Mouse (Mus musculus): ENCODE measurements at regions not wholly inside any gene's neighbourhood (a gene's known extent, or its start where the extent isn't known, plus 50 kb on each side); places are given as distances from the start of the nearest gene placed in this dataset.

- Histone ChIP-seq H3K4me1 (ENCODE audit: insufficient read depth, low read length) (no peaks in the 10 kb centered on the region), H3K36me3 (ENCODE audit: insufficient read depth, low read length) (no peaks in the 10 kb centered on the region), H3K9ac (replicated peaks; ENCODE audit: low read length, poor library complexity, severe bottlenecking) (no peak overlapping the region), H3K9me3 (ENCODE audit: low read length) (no peaks in the 10 kb centered on the region), H3K27me3 (ENCODE audit: insufficient read depth, low read length) (no peaks in the 10 kb centered on the region), H3K27ac (ENCODE audit: low read depth, low read length) (no peak overlapping the region), H3K4me2 (ENCODE audit: low read depth, low read length, poor library complexity, severe bottlenecking) (no peak overlapping the region), H3K4me3 (ENCODE audit: low read depth, low read length) (no peak overlapping the region)
- WGBS = 47% methylated on average over 11 of the region's 11 CpGs
- DNase-seq (ENCODE audit: low spot score) (peak; percentile 75), ATAC-seq (ENCODE audit: low FRiP score) (peak; percentile 62; the same call in 1 of the 2 replicates)
- no peak for TF ChIP-seq CTCF (IDR thresholded peaks at IDR 0.05)
Measured at GRCm38 (mm10) chr14:118318524-118318923, 51.8 kb downstream of the Gm9376 start.

- Histone ChIP-seq H3K4me2 (ENCODE audit: low read depth, low read length, poor library complexity, severe bottlenecking) (no peak overlapping the region), H3K9me3 (ENCODE audit: low read length) (no peaks in the 10 kb centered on the region), H3K27me3 (ENCODE audit: insufficient read depth, low read length) (no peaks in the 10 kb centered on the region), H3K36me3 (ENCODE audit: insufficient read depth, low read length) (no peaks in the 10 kb centered on the region), H3K9ac (replicated peaks; ENCODE audit: low read length, poor library complexity, severe bottlenecking) (no peak overlapping the region), H3K27ac (ENCODE audit: low read depth, low read length) (no peak overlapping the region), H3K4me3 (ENCODE audit: low read depth, low read length) (no peak overlapping the region), H3K4me1 (ENCODE audit: insufficient read depth, low read length) (no peaks in the 10 kb centered on the region)
- 64% methylated on average over 4 of the region's 4 CpGs for WGBS
- ATAC-seq (ENCODE audit: low FRiP score) (no peak), DNase-seq (ENCODE audit: low spot score) (no peak)
- TF ChIP-seq CTCF (IDR thresholded peaks at IDR 0.05) = no peak
Measured at GRCm38 (mm10) chr14:118320101-118320500, 53.3 kb downstream of the Gm9376 start.

GRCm38 (mm10) chr14:118321083-118321482 is 54.3 kb downstream of the Gm9376 start:
- Histone ChIP-seq H3K27me3 (ENCODE audit: insufficient read depth, low read length) (no peaks in the 10 kb centered on the region), H3K4me1 (ENCODE audit: insufficient read depth, low read length) (no peaks in the 10 kb centered on the region), H3K27ac (ENCODE audit: low read depth, low read length) (no peak overlapping the region), H3K36me3 (ENCODE audit: insufficient read depth, low read length) (no peaks in the 10 kb centered on the region), H3K9me3 (ENCODE audit: low read length) (no peaks in the 10 kb centered on the region), H3K4me3 (ENCODE audit: low read depth, low read length) (no peak overlapping the region), H3K4me2 (ENCODE audit: low read depth, low read length, poor library complexity, severe bottlenecking) (no peak overlapping the region), H3K9ac (replicated peaks; ENCODE audit: low read length, poor library complexity, severe bottlenecking) (no peak overlapping the region)
- WGBS = 88% methylated on average over 3 of the region's 3 CpGs
- ATAC-seq (ENCODE audit: low FRiP score) = no peak
- TF ChIP-seq CTCF (IDR thresholded peaks at IDR 0.05) = no peak
- no peak for DNase-seq (ENCODE audit: low spot score)

- DNase-seq (ENCODE audit: low spot score) (peak; percentile 5), ATAC-seq (ENCODE audit: low FRiP score) (no peak)
- H3K9me3 ChIP-seq (ENCODE audit: low read length) = no peaks in the 10 kb centered on the region
- H3K4me2 ChIP-seq (ENCODE audit: low read depth, low read length, poor library complexity, severe bottlenecking) = peak overlapping the region; percentile 61
- no peaks in the 10 kb centered on the region for H3K4me1 ChIP-seq (ENCODE audit: insufficient read depth, low read length)
- no peak overlapping the region for H3K9ac ChIP-seq (replicated peaks; ENCODE audit: low read length, poor library complexity, severe bottlenecking)
- no peaks in the 10 kb centered on the region for H3K36me3 ChIP-seq (ENCODE audit: insufficient read depth, low read length)
- H3K4me3 ChIP-seq (ENCODE audit: low read depth, low read length) = peak overlapping the region; percentile 35
- 5% methylated on average over 26 of the region's 26 CpGs for WGBS
- TF ChIP-seq CTCF (IDR thresholded peaks at IDR 0.05) = no peak
- no peak overlapping the region for H3K27ac ChIP-seq (ENCODE audit: low read depth, low read length)
- no peaks in the 10 kb centered on the region for H3K27me3 ChIP-seq (ENCODE audit: insufficient read depth, low read length)
Measured at GRCm38 (mm10) chr14:118322003-118322821, 55.5 kb downstream of the Gm9376 start.

GRCm38 (mm10) chr14:118322865-118323264 is 56.1 kb downstream of the Gm9376 start:
- peak overlapping the region; percentile 35 for H3K4me3 ChIP-seq (ENCODE audit: low read depth, low read length)
- TF ChIP-seq CTCF (IDR thresholded peaks at IDR 0.05) = no peak
- H3K36me3 ChIP-seq (ENCODE audit: insufficient read depth, low read length) = no peaks in the 10 kb centered on the region
- no peak overlapping the region for H3K27ac ChIP-seq (ENCODE audit: low read depth, low read length)
- 7% methylated on average over 11 of the region's 11 CpGs for WGBS
- H3K4me1 ChIP-seq (ENCODE audit: insufficient read depth, low read length) = no peaks in the 10 kb centered on the region
- peak overlapping the region; percentile 61 for H3K4me2 ChIP-seq (ENCODE audit: low read depth, low read length, poor library complexity, severe bottlenecking)
- H3K9ac ChIP-seq (replicated peaks; ENCODE audit: low read length, poor library complexity, severe bottlenecking) = no peak overlapping the region
- H3K27me3 ChIP-seq (ENCODE audit: insufficient read depth, low read length) = no peaks in the 10 kb centered on the region
- DNase-seq (ENCODE audit: low spot score) (peak; percentile 10), ATAC-seq (ENCODE audit: low FRiP score) (no peak)
- no peaks in the 10 kb centered on the region for H3K9me3 ChIP-seq (ENCODE audit: low read length)

- 84% methylated on average over 3 of the region's 3 CpGs for WGBS
- ATAC-seq (ENCODE audit: low FRiP score) = no peak
Measured at GRCm38 (mm10) chr14:118338071-118338470, 71.3 kb downstream of the Gm9376 start.

More at GRCm38 (mm10) chr14:118338071-118338470, 71.3 kb downstream of the Gm9376 start:
- no peak for DNase-seq (ENCODE audit: low spot score)
- Histone ChIP-seq H3K9ac (replicated peaks; ENCODE audit: low read length, poor library complexity, severe bottlenecking) (no peak overlapping the region), H3K27ac (ENCODE audit: low read depth, low read length) (no peak overlapping the region), H3K4me3 (ENCODE audit: low read depth, low read length) (no peak overlapping the region), H3K36me3 (ENCODE audit: insufficient read depth, low read length) (no peaks in the 10 kb centered on the region), H3K9me3 (ENCODE audit: low read length) (no peaks in the 10 kb centered on the region), H3K27me3 (ENCODE audit: insufficient read depth, low read length) (0 out of 2 replicates have a peak, but pooled peaks cover 3% of the 10 kb centered on the region), H3K4me1 (ENCODE audit: insufficient read depth, low read length) (no peaks in the 10 kb centered on the region), H3K4me2 (ENCODE audit: low read depth, low read length, poor library complexity, severe bottlenecking) (no peak overlapping the region)
- no peak for TF ChIP-seq CTCF (IDR thresholded peaks at IDR 0.05)
